Mouse (Mus musculus) hindbrain, embryonic 13.5 days (tissue): ENCODE results near the gene Plcb2. TPM values are rescaled to one million over a fixed set of nuclear protein-coding genes. Genes with fewer than 3 reads are reported as not detected.
A peak's percentile ranks its signal among the peaks of the same experiment; 100 is the strongest.

Experiments
- ATAC-seq: fragments of 200-750 bp; cut with Nextera tagmentation; 2 replicates; pipeline ENCODE4 v1.8.0; 2017; ENCODE audit warnings: moderate TSS enrichment; ENCODE audit not compliant: low FRiP score
- H3K27ac ChIP-seq: fragments of 300-500 bp; sonication (generic); 2 replicates; pipeline ENCODE4 v1.5.1; 2015; ENCODE audit warnings: inconsistent platforms, mild to moderate bottlenecking, moderate library complexity
- H3K27me3 ChIP-seq: fragments of 300-500 bp; sonication (generic); 2 replicates; pipeline ENCODE4 v1.6.1; 2015; ENCODE audit warnings: mild to moderate bottlenecking, inconsistent platforms
- H3K36me3 ChIP-seq: fragments of 300-500 bp; sonication (generic); 2 replicates; pipeline ENCODE4 v1.6.1; 2015; ENCODE audit warnings: mild to moderate bottlenecking, inconsistent platforms
- H3K4me1 ChIP-seq: fragments of 300-500 bp; sonication (generic); replicated peaks from 2 replicates; pipeline ENCODE4 v1.6.1; 2015; ENCODE audit warnings: inconsistent platforms
- H3K4me2 ChIP-seq: fragments of 300-500 bp; sonication (generic); 2 replicates; pipeline ENCODE4 v1.6.1; 2015; ENCODE audit warnings: inconsistent platforms, mild to moderate bottlenecking, moderate library complexity
- H3K4me3 ChIP-seq: fragments of 300-500 bp; sonication (generic); 2 replicates; pipeline ENCODE4 v1.5.1; 2015; ENCODE audit warnings: mild to moderate bottlenecking, inconsistent platforms
- H3K9ac ChIP-seq: fragments of 300-500 bp; sonication (generic); 2 replicates; pipeline ENCODE4 v1.6.1; 2015; ENCODE audit warnings: mild to moderate bottlenecking, inconsistent platforms
- H3K9me3 ChIP-seq: fragments of 300-500 bp; sonication (generic); 2 replicates; pipeline ENCODE4 v1.6.1; 2016; ENCODE audit warnings: inconsistent platforms
- WGBS: fragments of 180-500 bp; shearing (Covaris S2); methylation state at CpG from one replicate; pipeline ENCODE4 v1.1.7; 2015; 5-methylcytosine and 5-hydroxymethylcytosine counted together
- polyA plus RNA-seq: library from polyadenylated mRNA; unstranded; fragments of >200 nt; fragmentation: Nextera tagmentation; extraction: Ambion mirVana; gene quantifications from 2 replicates; pipeline ENCODE4 v1.2.1, GENCODE M21; 2015

Gene Plcb2
- polyA plus RNA-seq, 1 experiment from 2014 or later = 0.64 TPM

- H3K27me3 ChIP-seq = peaks cover 85% of the 10 kb centered on the region
- 24% methylated on average over 15 of the region's 15 CpGs for WGBS
These were observed 54.4 kb downstream of the Plcb2 start for GRCm38 (mm10) chr2:118673686-118674465.

DNA sequence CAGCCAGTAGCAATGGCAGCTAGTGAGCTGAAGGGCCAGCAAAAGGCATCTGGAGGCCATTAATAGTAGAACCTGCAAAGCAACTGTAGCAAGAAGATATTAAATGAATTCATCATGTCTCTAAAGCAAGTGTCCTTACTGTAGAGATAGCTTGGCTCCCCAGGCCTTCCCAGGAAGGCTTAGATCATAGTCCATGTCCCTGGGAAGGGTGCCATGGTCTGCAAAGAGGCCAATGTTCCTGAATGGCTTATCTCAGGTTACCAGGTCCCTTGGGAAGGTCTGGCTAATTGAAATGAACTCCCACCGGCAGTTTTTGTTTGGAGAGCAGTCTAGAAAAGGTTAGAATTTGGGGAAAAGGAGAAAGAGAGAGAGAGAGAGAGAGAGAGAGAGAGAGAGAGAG, 56.5 kb downstream of the Plcb2 start:
- Histone ChIP-seq H3K4me2 (no peak overlapping the region), H3K36me3 (no peaks in the 10 kb centered on the region), H3K27ac (no peak overlapping the region), H3K9ac (no peak overlapping the region), H3K4me3 (no peak overlapping the region), H3K27me3 (peaks cover 64% of the 10 kb centered on the region), H3K9me3 (no peaks in the 10 kb centered on the region), H3K4me1 (peaks cover 13% of the 10 kb centered on the region)
- no peak for ATAC-seq
- 73% methylated on average over 1 of the region's 1 CpGs for WGBS

More at GRCm38 (mm10) chr2:118673686-118674465, 54.4 kb downstream of the Plcb2 start:
- H3K4me3 ChIP-seq = no peak overlapping the region
- H3K9me3 ChIP-seq = no peaks in the 10 kb centered on the region
- no peak for ATAC-seq
- no peak overlapping the region for H3K27ac ChIP-seq
- no peaks in the 10 kb centered on the region for H3K36me3 ChIP-seq
- H3K9ac ChIP-seq = no peak overlapping the region
- H3K4me1 ChIP-seq = peaks cover 17% of the 10 kb centered on the region
- no peak overlapping the region for H3K4me2 ChIP-seq

- Histone ChIP-seq H3K36me3 (no peaks in the 10 kb centered on the region), H3K27ac (no peak overlapping the region), H3K4me3 (no peak overlapping the region), H3K4me1 (peaks cover 28% of the 10 kb centered on the region), H3K9me3 (no peaks in the 10 kb centered on the region), H3K4me2 (no peak overlapping the region), H3K27me3 (peaks cover 45% of the 10 kb centered on the region), H3K9ac (no peak overlapping the region)
- 37% methylated on average over 2 of the region's 2 CpGs for WGBS
- ATAC-seq = no peak
These were observed 58.5 kb downstream of the Plcb2 start for GRCm38 (mm10) chr2:118669785-118670184.

GRCm38 (mm10) chr2:118669245-118669644, 59.0 kb downstream of the Plcb2 start:
- Histone ChIP-seq H3K4me1 (peaks cover 34% of the 10 kb centered on the region), H3K27me3 (peaks cover 45% of the 10 kb centered on the region), H3K9me3 (no peaks in the 10 kb centered on the region), H3K27ac (no peak overlapping the region), H3K4me2 (no peak overlapping the region), H3K36me3 (no peaks in the 10 kb centered on the region), H3K9ac (no peak overlapping the region), H3K4me3 (no peak overlapping the region)
- 62% methylated on average over 6 of the region's 6 CpGs for whole genome bisulfite sequencing
- ATAC-seq = no peak

- peaks cover 30% of the 10 kb centered on the region for H3K27me3 ChIP-seq
- no peak overlapping the region for H3K27ac ChIP-seq
- H3K4me1 ChIP-seq = peaks cover 53% of the 10 kb centered on the region
- no peaks in the 10 kb centered on the region for H3K36me3 ChIP-seq
- no peaks in the 10 kb centered on the region for H3K9me3 ChIP-seq
- H3K9ac ChIP-seq = no peak overlapping the region
- H3K4me3 ChIP-seq = no peak overlapping the region
- WGBS = 57% methylated on average over 5 of the region's 5 CpGs
- ATAC-seq = no peak
- H3K4me2 ChIP-seq = no peak overlapping the region
These were observed 61.1 kb downstream of the Plcb2 start for GRCm38 (mm10) chr2:118667181-118667580.

DNA sequence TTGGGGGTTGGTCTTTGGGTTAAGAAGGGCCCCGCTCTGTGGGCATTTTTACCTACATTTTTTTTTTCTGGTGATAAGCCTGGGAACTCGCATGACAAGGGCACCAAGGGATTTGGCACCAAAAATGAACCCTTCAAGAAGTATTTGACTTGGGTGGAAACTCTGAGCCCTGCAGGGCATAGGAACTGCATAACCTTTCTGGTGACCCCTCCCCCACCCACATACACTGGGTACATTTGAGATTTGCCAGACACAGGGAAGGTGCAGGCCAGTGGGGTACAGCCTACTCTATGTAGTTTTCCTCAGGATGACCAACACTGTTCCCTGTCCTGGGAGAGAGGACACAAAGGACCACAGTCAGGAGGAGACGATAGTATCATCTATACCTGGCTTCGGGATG, 62.6 kb downstream of the Plcb2 start:
- H3K9me3 ChIP-seq = no peaks in the 10 kb centered on the region
- H3K27ac ChIP-seq = no peak overlapping the region
- H3K36me3 ChIP-seq = no peaks in the 10 kb centered on the region
- peak overlapping the region; percentile 15 for H3K9ac ChIP-seq
- peaks cover 18% of the 10 kb centered on the region for H3K27me3 ChIP-seq
- H3K4me3 ChIP-seq = no peak overlapping the region
- no peak for ATAC-seq
- H3K4me1 ChIP-seq = peaks cover 53% of the 10 kb centered on the region
- peak overlapping the region; percentile 79 for H3K4me2 ChIP-seq
- 87% methylated on average over 4 of the region's 4 CpGs for WGBS

GRCm38 (mm10) chr2:118664975-118665516, 63.2 kb downstream of the Plcb2 start:
- no peaks in the 10 kb centered on the region for H3K36me3 ChIP-seq
- no peak overlapping the region for H3K27ac ChIP-seq
- ATAC-seq = no peak
- no peaks in the 10 kb centered on the region for H3K9me3 ChIP-seq
- peaks cover 57% of the 10 kb centered on the region for H3K4me1 ChIP-seq
- H3K4me3 ChIP-seq = no peak overlapping the region; the same call in 1 of the 2 replicates
- H3K9ac ChIP-seq = peak overlapping the region; percentile 35; the same call in 1 of the 2 replicates
- peak overlapping the region; percentile 79 for H3K4me2 ChIP-seq
- peaks cover 15% of the 10 kb centered on the region for H3K27me3 ChIP-seq
- 81% methylated on average over 3 of the region's 3 CpGs for WGBS

DNA sequence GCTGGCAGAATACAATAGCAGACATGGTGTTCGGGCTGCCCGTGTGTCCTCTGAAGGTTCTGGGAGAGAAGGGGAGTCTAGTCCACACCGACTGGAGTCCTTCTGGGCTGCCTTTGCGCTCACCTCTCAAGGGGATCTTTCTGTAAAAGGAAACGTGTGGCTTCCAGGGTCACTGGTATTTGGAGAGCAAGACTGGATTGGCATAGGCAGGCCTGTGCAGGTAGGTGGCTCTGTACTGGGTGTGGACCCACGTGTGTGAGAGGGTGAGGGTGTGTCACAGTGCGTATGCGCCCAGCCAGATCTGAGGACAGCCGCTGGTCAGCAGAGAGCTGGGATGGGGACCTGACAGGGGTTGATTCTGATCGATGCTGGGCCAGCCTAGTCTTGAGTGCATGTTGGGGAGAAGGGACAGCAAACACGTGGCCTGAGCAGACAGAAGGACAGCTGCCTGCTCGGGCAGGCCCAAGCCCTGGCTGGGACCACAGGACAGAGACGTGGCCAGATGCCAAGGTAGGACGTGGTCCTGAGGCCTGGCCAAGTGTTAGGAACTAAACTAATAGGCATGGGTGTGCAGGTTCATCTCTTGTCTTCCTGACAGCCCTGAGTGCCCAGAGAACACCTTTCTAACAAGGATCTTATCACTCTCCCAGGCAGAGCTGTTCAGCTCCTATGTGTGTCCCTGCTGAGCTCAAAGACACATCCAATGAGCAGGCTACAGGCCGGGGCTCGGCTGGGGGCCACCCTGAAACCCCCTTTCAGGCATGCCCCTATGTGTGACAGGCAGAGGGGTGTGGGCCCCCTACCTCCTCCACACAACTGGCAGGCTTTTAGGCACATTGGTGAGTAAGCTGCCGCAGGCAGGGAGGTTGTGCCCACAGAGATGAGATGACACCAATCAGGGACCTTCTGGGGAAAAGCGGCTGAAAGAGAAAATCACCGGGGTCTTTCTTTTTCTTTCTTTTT, 64.2 kb downstream of the Plcb2 start:
- H3K27me3 ChIP-seq = peaks cover 12% of the 10 kb centered on the region
- ATAC-seq = peak; percentile 50
- H3K4me2 ChIP-seq = peak overlapping the region; percentile 79
- H3K4me3 ChIP-seq = peak overlapping the region; percentile 53
- peak overlapping the region; percentile 75; the same call in 1 of the 2 replicates for H3K27ac ChIP-seq
- no peaks in the 10 kb centered on the region for H3K36me3 ChIP-seq
- 45% methylated on average over 19 of the region's 19 CpGs for WGBS
- peak overlapping the region; percentile 78 for H3K9ac ChIP-seq
- no peaks in the 10 kb centered on the region for H3K9me3 ChIP-seq
- H3K4me1 ChIP-seq = peaks cover 63% of the 10 kb centered on the region

GRCm38 (mm10) chr2:118662902-118663803, 65.1 kb downstream of the Plcb2 start, which contains the start of gene Pak6:
Gene Pak6, plus strand, starts transcription at chr2:118663303.
- Histone ChIP-seq H3K4me1 (peaks cover 63% of the 10 kb centered on the region), H3K27me3 (peaks cover 12% of the 10 kb centered on the region), H3K9me3 (no peaks in the 10 kb centered on the region), H3K4me2 (peak within 1 kb of the TSS; percentile 79), H3K4me3 (peak within 1 kb of the TSS; percentile 53), H3K27ac (peak within 1 kb of the TSS; percentile 75), H3K36me3 (no peaks in the 10 kb centered on the region), H3K9ac (peak within 1 kb of the TSS; percentile 78)
- WGBS = 2% methylated on average over 37 of the region's 37 CpGs
- peak; percentile 31 for ATAC-seq

GRCm38 (mm10) chr2:118661891-118662290, 66.3 kb downstream of the Plcb2 start:
- no peak overlapping the region for H3K27ac ChIP-seq
- H3K4me1 ChIP-seq = peaks cover 61% of the 10 kb centered on the region
- no peak overlapping the region for H3K4me2 ChIP-seq
- H3K4me3 ChIP-seq = no peak overlapping the region
- ATAC-seq = no peak
- H3K36me3 ChIP-seq = no peaks in the 10 kb centered on the region
- H3K9ac ChIP-seq = no peak overlapping the region
- WGBS = 84% methylated on average over 9 of the region's 9 CpGs
- H3K9me3 ChIP-seq = no peaks in the 10 kb centered on the region
- peaks cover 12% of the 10 kb centered on the region for H3K27me3 ChIP-seq

DNA sequence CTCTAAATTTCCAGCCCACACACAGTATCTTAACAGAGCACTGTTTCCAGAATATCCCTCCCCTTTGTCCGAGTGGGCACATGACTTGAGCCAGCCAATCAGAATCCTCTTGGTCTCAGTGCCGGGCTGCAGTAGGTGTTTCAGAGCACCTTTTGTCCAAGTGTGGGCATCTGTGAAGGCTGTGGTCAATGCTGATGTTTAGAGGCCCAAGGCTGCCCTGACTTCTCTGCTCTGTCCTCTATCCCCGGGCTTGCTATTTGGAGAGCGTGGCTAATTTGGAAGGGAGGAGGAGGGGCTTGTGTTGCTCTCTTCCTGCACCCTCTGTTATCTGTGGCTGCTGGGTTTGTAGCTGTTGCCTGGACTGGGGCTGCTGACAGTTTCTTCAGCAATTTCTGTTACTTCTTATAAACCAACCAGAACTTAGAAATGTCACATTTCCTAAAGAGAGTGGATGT, 68.2 kb downstream of the Plcb2 start:
- peak; percentile 74 for ATAC-seq
- H3K9ac ChIP-seq = peak overlapping the region; percentile 74
- peaks cover 53% of the 10 kb centered on the region for H3K4me1 ChIP-seq
- H3K9me3 ChIP-seq = no peaks in the 10 kb centered on the region
- H3K27ac ChIP-seq = peak overlapping the region; percentile 88
- peak overlapping the region; percentile 34 for H3K4me3 ChIP-seq
- H3K36me3 ChIP-seq = no peaks in the 10 kb centered on the region
- H3K4me2 ChIP-seq = peak overlapping the region; percentile 58
- WGBS = 1% methylated on average over 4 of the region's 4 CpGs
- peaks cover 12% of the 10 kb centered on the region for H3K27me3 ChIP-seq
